30 mouse cellular contexts compared by ENCODE assay signal in genomic region chr11:107279258-107279657, GRCm38 (mm10).
DNase-seq lines count a peak whose midpoint lies in the region; ATAC-seq and TF ChIP-seq lines count a peak whose summit lies in the region.
"Had no signal": no experiment of that assay in that cellular context is flagged by ENCODE, and none has a peak within 500 bp of the region (broad histone marks: within the 10 kb centered on the region; RNA-seq: fewer than 3 reads in every experiment).

No protein-coding gene starts in this region.

- no peaks in the 10 kb centered on the region for H3K9me3 ChIP-seq in hindbrain, embryonic 10.5 days
- no peaks in the 10 kb centered on the region for H3K9me3 ChIP-seq in hindbrain, embryonic 13.5 days
- no peaks in the 10 kb centered on the region for H3K9me3 ChIP-seq in embryonic facial prominence, embryonic 10.5 days
- no peaks in the 10 kb centered on the region for H3K9me3 ChIP-seq in limb, embryonic 10.5 days (replicated peaks)
- H3K9me3 ChIP-seq: forebrain, embryonic 12.5 days; G1E; heart, embryonic 10.5 days; heart, embryonic 15.5 days; kidney, embryonic 15.5 days; limb, embryonic 13.5 days; liver, embryonic 12.5 days had no signal

- no peak for TF ChIP-seq CTCF in gastrocnemius, adult 2 months (IDR thresholded peaks at IDR 0.05)

- H3K4me3 ChIP-seq in hindbrain, embryonic 10.5 days, result no peak overlapping the region
- no peak overlapping the region for H3K4me3 ChIP-seq in hindbrain, embryonic 13.5 days
- no peak overlapping the region for H3K4me3 ChIP-seq in brown adipose tissue, adult 24 weeks (ENCODE audit: insufficient read depth, low read depth, low read length)
- H3K4me3 ChIP-seq in embryonic facial prominence, embryonic 10.5 days, result no peak overlapping the region
- H3K4me3 ChIP-seq in limb, embryonic 10.5 days, result no peak overlapping the region
- no peak overlapping the region for H3K4me3 ChIP-seq in gastrocnemius, adult 2 months
- H3K4me3 ChIP-seq: forebrain, embryonic 12.5 days; heart, embryonic 10.5 days; heart, embryonic 15.5 days; kidney, embryonic 15.5 days; limb, embryonic 13.5 days; liver, embryonic 12.5 days had no signal

- no peak overlapping the region for H3K4me2 ChIP-seq in hindbrain, embryonic 13.5 days
- H3K4me2 ChIP-seq: forebrain, embryonic 12.5 days; heart, embryonic 15.5 days; hindbrain, embryonic 14.5 days; kidney, embryonic 15.5 days; limb, embryonic 13.5 days; liver, embryonic 12.5 days had no signal

- H3K27ac ChIP-seq in hindbrain, embryonic 10.5 days, result peak overlapping the region; percentile 62
- H3K27ac ChIP-seq in hindbrain, embryonic 13.5 days, result no peak overlapping the region
- 0 out of 2 replicates have a peak overlapping the region, but pooled peaks have one; percentile 15 for H3K27ac ChIP-seq in brown adipose tissue, adult 24 weeks (replicated peaks; ENCODE audit: low read depth, low read length)
- peak overlapping the region; percentile 71 for H3K27ac ChIP-seq in embryonic facial prominence, embryonic 10.5 days (replicated peaks)
- H3K27ac ChIP-seq in limb, embryonic 10.5 days, result peak overlapping the region; percentile 56
- no peak overlapping the region; the same call in 1 of the 2 replicates for H3K27ac ChIP-seq in gastrocnemius, adult 2 months
- H3K27ac ChIP-seq: heart, embryonic 10.5 days; heart, embryonic 15.5 days; hindbrain, embryonic 14.5 days; kidney, embryonic 15.5 days; limb, embryonic 13.5 days; liver, embryonic 12.5 days; stomach, postnatal 0 days had no signal

- H3K9ac ChIP-seq in hindbrain, embryonic 13.5 days, result no peak overlapping the region
- H3K9ac ChIP-seq: forebrain, embryonic 12.5 days; forebrain, postnatal 0 days; heart, embryonic 15.5 days; hindbrain, embryonic 14.5 days; kidney, embryonic 15.5 days; limb, embryonic 13.5 days; liver, embryonic 12.5 days; liver, postnatal 0 days had no signal

- intact Hi-C loops in gastrocnemius, adult 2 months (cut with DNase I), result no loop called here

- no peaks in the 10 kb centered on the region for H3K27me3 ChIP-seq in hindbrain, embryonic 10.5 days (ENCODE audit: insufficient read depth, poor library complexity, severe bottlenecking)
- H3K27me3 ChIP-seq in hindbrain, embryonic 13.5 days, result no peaks in the 10 kb centered on the region
- H3K27me3 ChIP-seq in embryonic facial prominence, embryonic 10.5 days (replicated peaks; ENCODE audit: low read depth, poor library complexity, severe bottlenecking), result no peaks in the 10 kb centered on the region
- no peaks in the 10 kb centered on the region for H3K27me3 ChIP-seq in limb, embryonic 10.5 days (ENCODE audit: low read depth, poor library complexity, severe bottlenecking)
- H3K27me3 ChIP-seq: forebrain, embryonic 12.5 days; heart, embryonic 15.5 days; kidney, embryonic 15.5 days; limb, embryonic 13.5 days; liver, embryonic 12.5 days; Patski had no signal

- peak; percentile 35 for DNase-seq in hindbrain, embryonic 10.5 days (ENCODE audit: low spot score)
- peak; percentile 65 for DNase-seq in embryonic facial prominence, embryonic 10.5 days (ENCODE audit: low spot score)
- DNase-seq in limb, embryonic 10.5 days (ENCODE audit: low spot score), result peak; percentile 49
- DNase-seq in heart, adult 9 months (ENCODE audit: low spot score in 2 of 2), result no peak
- no peak for DNase-seq in gastrocnemius, adult 2 months
- DNase-seq in c-Kit-positive CD71-positive TER-119-positive erythroid progenitor cells, embryonic 14.5 days (ENCODE audit: low spot score), result no peak
- DNase-seq: adrenal gland, postnatal 25 days; cerebellum, adult 2 months; cerebellum, postnatal 14 days; forebrain, postnatal 0 days; gastrocnemius, postnatal 14 days; kidney, adult 11 months; kidney, postnatal 25 days; liver, postnatal 0 days; lung, postnatal 4 days; right cerebral cortex, postnatal 4 days; thymus, adult 18-20 months; thymus, postnatal 36 days had no signal

- no peaks in the 10 kb centered on the region for H3K36me3 ChIP-seq in hindbrain, embryonic 10.5 days
- no peaks in the 10 kb centered on the region for H3K36me3 ChIP-seq in hindbrain, embryonic 13.5 days
- peaks cover 5% of the 10 kb centered on the region; the same call in 1 of the 2 replicates for H3K36me3 ChIP-seq in embryonic facial prominence, embryonic 10.5 days (replicated peaks)
- H3K36me3 ChIP-seq in limb, embryonic 10.5 days, result no peaks in the 10 kb centered on the region
- H3K36me3 ChIP-seq: forebrain, embryonic 12.5 days; heart, embryonic 10.5 days; heart, embryonic 15.5 days; kidney, embryonic 15.5 days; liver, embryonic 12.5 days had no signal

- WGBS in hindbrain, embryonic 10.5 days, result 33% methylated on average over 8 of the region's 8 CpGs
- WGBS in hindbrain, embryonic 13.5 days, result 14% methylated on average over 8 of the region's 8 CpGs
- 11% methylated on average over 8 of the region's 8 CpGs for WGBS in embryonic facial prominence, embryonic 10.5 days
- WGBS in limb, embryonic 10.5 days, result 16% methylated on average over 8 of the region's 8 CpGs

- ATAC-seq in hindbrain, embryonic 13.5 days (ENCODE audit: low FRiP score), result no peak
- ATAC-seq: forebrain, postnatal 0 days; liver, embryonic 12.5 days; liver, postnatal 0 days; Patski had no signal

- peaks cover 50% of the 10 kb centered on the region for H3K4me1 ChIP-seq in hindbrain, embryonic 10.5 days (replicated peaks)
- H3K4me1 ChIP-seq in hindbrain, embryonic 13.5 days (replicated peaks), result peaks cover 27% of the 10 kb centered on the region
- peaks cover 18% of the 10 kb centered on the region for H3K4me1 ChIP-seq in brown adipose tissue, adult 24 weeks (ENCODE audit: control insufficient read depth, insufficient read depth, insufficient read length, low read length)
- peaks cover 66% of the 10 kb centered on the region for H3K4me1 ChIP-seq in embryonic facial prominence, embryonic 10.5 days
- peaks cover 46% of the 10 kb centered on the region for H3K4me1 ChIP-seq in limb, embryonic 10.5 days

Comparison
In these comparisons a context has a peak if more than half of its experiments do, and no peak if none do; other contexts are left out.
1. H3K27ac ChIP-seq: peak in hindbrain, embryonic 10.5 days (single experiment), brown adipose tissue, adult 24 weeks (single experiment), embryonic facial prominence, embryonic 10.5 days (single experiment) and limb, embryonic 10.5 days (single experiment); none in hindbrain, embryonic 13.5 days (single experiment) and gastrocnemius, adult 2 months (single experiment).
2. DNase-seq: peak in hindbrain, embryonic 10.5 days (single experiment), embryonic facial prominence, embryonic 10.5 days (single experiment) and limb, embryonic 10.5 days (single experiment); none in heart, adult 9 months (0 of 2), gastrocnemius, adult 2 months (single experiment) and c-Kit-positive CD71-positive TER-119-positive erythroid progenitor cells, embryonic 14.5 days (single experiment).